Mouse (Mus musculus): ENCODE measurements around the gene Spats2.

DNA sequence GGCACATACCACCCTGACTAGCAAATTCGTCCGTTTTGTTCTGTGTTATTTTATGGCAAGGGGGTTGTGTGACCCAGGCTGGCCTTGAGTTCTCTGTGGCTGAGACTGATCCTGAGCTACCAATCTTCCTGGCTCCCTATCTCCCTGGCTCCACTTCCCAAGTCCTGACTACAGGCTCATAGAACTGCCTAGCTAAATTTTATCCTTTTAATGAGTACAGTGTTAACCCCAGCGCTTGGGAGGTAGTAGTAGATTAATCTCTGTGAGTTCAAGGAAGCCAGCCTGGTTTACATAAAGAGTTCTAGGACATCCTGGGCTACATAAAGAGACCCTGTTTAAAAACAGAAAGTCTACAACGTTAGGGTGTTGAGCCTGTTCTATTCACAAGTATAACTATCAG is 13.9 kb upstream of the Spats2 start:
- TF ChIP-seq E2F4 (IDR thresholded peaks at IDR 0.05; ENCODE audit: insufficient read depth) = no peak
- no peak for TF ChIP-seq CEBPB (IDR thresholded peaks at IDR 0.05; ENCODE audit: insufficient read depth, poor library complexity, severe bottlenecking)
- no peak for TF ChIP-seq MAX (IDR thresholded peaks at IDR 0.05; ENCODE audit: low read depth)
- no peak for TF ChIP-seq POLR2A (IDR thresholded peaks at IDR 0.05; ENCODE audit: insufficient read length, low read depth)
- no peak for TF ChIP-seq USF1 (IDR thresholded peaks at IDR 0.05; ENCODE audit: low read depth)
- TF ChIP-seq TCF12 (IDR thresholded peaks at IDR 0.05; ENCODE audit: insufficient read depth, poor library complexity, severe bottlenecking) = no peak
- TF ChIP-seq POLR2AphosphoS2 (IDR thresholded peaks at IDR 0.05; ENCODE audit: insufficient read length, low read depth) = no peak
- TF ChIP-seq MYOD1 (IDR thresholded peaks at IDR 0.05; ENCODE audit: control insufficient read depth in 1 of 3, insufficient read length in 2 of 3, low read depth in 2 of 3) = no peak
- no peak for TF ChIP-seq TCF3 (IDR thresholded peaks at IDR 0.05; ENCODE audit: insufficient read length, low read depth)
- no peak for TF ChIP-seq REST (IDR thresholded peaks at IDR 0.05; ENCODE audit: insufficient read depth, insufficient read length)
- no peak for TF ChIP-seq MYOG (IDR thresholded peaks at IDR 0.05; ENCODE audit: control insufficient read depth in 1 of 3, insufficient read depth in 1 of 3, insufficient read length in 2 of 3, low read depth in 2 of 3)
